Mouse (Mus musculus) midbrain, postnatal 0 days (tissue): ENCODE measurements around the gene Sertad2. TPM values are rescaled to one million over a fixed set of nuclear protein-coding genes. Genes with fewer than 3 reads are reported as not detected.

Experiments
- ATAC-seq: fragments of 200-750 bp; cut with Nextera tagmentation; 2 replicates; pipeline ENCODE4 v1.8.0; 2017; ENCODE audit warnings: moderate number of reproducible peaks, mild to moderate bottlenecking, moderate TSS enrichment, moderate library complexity; ENCODE audit not compliant: low FRiP score
- DNase-seq: peaks from one replicate; pipeline ENCODE4 v3.0.0-alpha.2; 2015; ENCODE audit warnings: low spot score
- H3K27ac ChIP-seq: fragments of 300-500 bp; sonication (generic); 2 replicates; pipeline ENCODE4 v1.5.1; 2014; ENCODE audit warnings: low read depth, mild to moderate bottlenecking, low read length, mixed read lengths
- H3K27me3 ChIP-seq: fragments of 300-500 bp; sonication (generic); 2 replicates; pipeline ENCODE4 v1.6.1; 2014; ENCODE audit warnings: low read length, control low read depth, mixed read lengths; ENCODE audit not compliant: insufficient read depth
- H3K36me3 ChIP-seq: fragments of 300-500 bp; sonication (generic); 2 replicates; pipeline ENCODE4 v1.6.1; 2014; ENCODE audit warnings: low read length, control low read depth, mixed read lengths; ENCODE audit not compliant: insufficient read depth
- H3K4me1 ChIP-seq: fragments of 300-500 bp; sonication (generic); 2 replicates; pipeline ENCODE4 v1.6.1; 2014; ENCODE audit warnings: mild to moderate bottlenecking, control low read depth, antibody characterized with exemption, low read length, mixed read lengths; ENCODE audit not compliant: insufficient read depth
- H3K4me2 ChIP-seq: fragments of 300-500 bp; sonication (generic); 2 replicates; pipeline ENCODE4 v1.6.1; 2014; ENCODE audit warnings: low read depth, mild to moderate bottlenecking, low read length, mixed read lengths; ENCODE audit not compliant: poor library complexity, severe bottlenecking
- H3K4me3 ChIP-seq: fragments of 300-500 bp; sonication (generic); 2 replicates; pipeline ENCODE4 v1.5.1; 2014; ENCODE audit warnings: low read depth, mild to moderate bottlenecking, low read length, moderate library complexity
- H3K9ac ChIP-seq: fragments of 300-500 bp; sonication (generic); replicated peaks from 2 replicates; pipeline ENCODE4 v1.6.1; 2014; ENCODE audit warnings: mild to moderate bottlenecking, low read length, moderate library complexity, mixed read lengths; ENCODE audit not compliant: poor library complexity, severe bottlenecking
- H3K9me3 ChIP-seq: fragments of 300-500 bp; sonication (generic); 2 replicates; pipeline ENCODE4 v1.6.1; 2016; ENCODE audit warnings: low read length, control low read depth
- CTCF ChIP-seq: IDR thresholded peaks from 2 replicates; pipeline ENCODE4 v1.5.1; 2016; ENCODE audit warnings: antibody characterized with exemption, mild to moderate bottlenecking
- WGBS: fragments of 180-500 bp; shearing (Covaris S2); extraction: QIAGEN DNeasy Blood & Tissue Kit; methylation state at CpG from one replicate; pipeline ENCODE4 v1.1.7; 2014; 5-methylcytosine and 5-hydroxymethylcytosine counted together
- polyA plus RNA-seq: library from polyadenylated mRNA; unstranded; fragments of >200 nt; fragmentation: Nextera tagmentation; extraction: Ambion mirVana; gene quantifications from 2 replicates; pipeline ENCODE4 v1.2.1, GENCODE M21; 2015
- total RNA-seq: library from RNA; depleted of rRNA; stranded (reverse); fragments of >200 nt; gene quantifications from 2 replicates; pipeline ENCODE4 v1.2.3, GENCODE M21; 2014

Sertad2 gene
- total and polyA plus RNA-seq, 2 experiments from 2014 or later = 15.2 to 31.4 TPM

- no peak for TF ChIP-seq CTCF
- under 1% methylated on average over 50 of the region's 51 CpGs for WGBS
- no peaks in the 10 kb centered on the region for H3K27me3 ChIP-seq
Measured at GRCm38 (mm10) chr11:20543453-20544120, 534 bp downstream of the Sertad2 start.

GRCm38 (mm10) chr11:20544376-20544775 lies 1.3 kb downstream of the Sertad2 start:
- Histone ChIP-seq H3K9me3 (no peaks in the 10 kb centered on the region), H3K9ac (no peak overlapping the region), H3K27me3 (no peaks in the 10 kb centered on the region), H3K4me1 (no peaks in the 10 kb centered on the region), H3K4me2 (peak overlapping the region; percentile 60), H3K36me3 (no peaks in the 10 kb centered on the region), H3K27ac (no peak overlapping the region), H3K4me3 (peak overlapping the region; percentile 88)
- TF ChIP-seq CTCF = no peak
- DNase-seq (no peak), ATAC-seq (no peak)
- 43% methylated on average over 8 of the region's 8 CpGs for WGBS

More at GRCm38 (mm10) chr11:20543453-20544120, 534 bp downstream of the Sertad2 start:
- Histone ChIP-seq H3K9ac (peak overlapping the region; percentile 79), H3K4me3 (peak overlapping the region; percentile 88), H3K4me1 (no peaks in the 10 kb centered on the region), H3K27ac (peak overlapping the region; percentile 81), H3K36me3 (no peaks in the 10 kb centered on the region), H3K4me2 (peak overlapping the region; percentile 60), H3K9me3 (no peaks in the 10 kb centered on the region)
- ATAC-seq (no peak; the same call in 1 of the 2 replicates), DNase-seq (peak; percentile 75)

GRCm38 (mm10) chr11:20544801-20545515 lies 1.9 kb downstream of the Sertad2 start:
- Histone ChIP-seq H3K36me3 (no peaks in the 10 kb centered on the region), H3K27me3 (no peaks in the 10 kb centered on the region), H3K4me1 (no peaks in the 10 kb centered on the region), H3K9ac (no peak overlapping the region), H3K4me3 (no peak overlapping the region), H3K27ac (no peak overlapping the region), H3K4me2 (no peak overlapping the region), H3K9me3 (no peaks in the 10 kb centered on the region)
- DNase-seq (no peak), ATAC-seq (no peak)
- 45% methylated on average over 3 of the region's 3 CpGs for WGBS
- TF ChIP-seq CTCF = no peak

- Histone ChIP-seq H3K9ac (no peak overlapping the region), H3K4me1 (no peaks in the 10 kb centered on the region), H3K36me3 (no peaks in the 10 kb centered on the region), H3K27me3 (no peaks in the 10 kb centered on the region), H3K27ac (no peak overlapping the region), H3K9me3 (no peaks in the 10 kb centered on the region), H3K4me3 (no peak overlapping the region), H3K4me2 (no peak overlapping the region)
- DNase-seq (no peak), ATAC-seq (no peak)
- no peak for TF ChIP-seq CTCF
- WGBS = 57% methylated on average over 2 of the region's 2 CpGs
Measured at GRCm38 (mm10) chr11:20549481-20549880, 6.4 kb downstream of the Sertad2 start.

- no peaks in the 10 kb centered on the region for H3K4me1 ChIP-seq
- no peak overlapping the region for H3K27ac ChIP-seq
- no peaks in the 10 kb centered on the region for H3K36me3 ChIP-seq
- H3K27me3 ChIP-seq = no peaks in the 10 kb centered on the region
- no peak overlapping the region for H3K4me2 ChIP-seq
- H3K9me3 ChIP-seq = no peaks in the 10 kb centered on the region
- DNase-seq (no peak), ATAC-seq (no peak)
- WGBS = 69% methylated on average over 7 of the region's 7 CpGs
- TF ChIP-seq CTCF = no peak
- no peak overlapping the region for H3K4me3 ChIP-seq
- H3K9ac ChIP-seq = no peak overlapping the region
Measured at GRCm38 (mm10) chr11:20550196-20550595, 7.1 kb downstream of the Sertad2 start.

GRCm38 (mm10) chr11:20552059-20552458 lies 9.0 kb downstream of the Sertad2 start:
- H3K4me2 ChIP-seq = no peak overlapping the region
- TF ChIP-seq CTCF = no peak
- no peaks in the 10 kb centered on the region for H3K27me3 ChIP-seq
- no peaks in the 10 kb centered on the region for H3K9me3 ChIP-seq
- no peak for ATAC-seq
- no peaks in the 10 kb centered on the region for H3K4me1 ChIP-seq
- H3K27ac ChIP-seq = no peak overlapping the region
- no peaks in the 10 kb centered on the region for H3K36me3 ChIP-seq
- no peak overlapping the region for H3K4me3 ChIP-seq
- WGBS = 94% methylated on average over 2 of the region's 2 CpGs
- no peak for DNase-seq
- no peak overlapping the region for H3K9ac ChIP-seq
